Mouse (Mus musculus) liver, adult 2 months (tissue): ENCODE data around the gene Scap. TPM values are rescaled to one million over a fixed set of nuclear protein-coding genes. Genes with fewer than 3 reads are reported as not detected.

Source experiments
- DNase-seq: peaks from one replicate; pipeline ENCODE4 v3.0.0-alpha.2; 2011; ENCODE audit warnings: low read depth, low spot score; ENCODE audit errors: extremely low read depth
- H3K27ac ChIP-seq: fragments of 200-500 bp; replicated peaks from 2 replicates; pipeline ENCODE4 v1.5.1; 2012; ENCODE audit warnings: low read depth, mild to moderate bottlenecking, control low read depth, inconsistent platforms, low read length; ENCODE audit not compliant: insufficient read depth
- H3K27me3 ChIP-seq: fragments of 200-500 bp; 2 replicates; pipeline ENCODE4 v1.6.1; 2012; ENCODE audit warnings: mild to moderate bottlenecking, moderate library complexity, low read length, inconsistent platforms; ENCODE audit not compliant: control insufficient read depth, insufficient read depth
- H3K36me3 ChIP-seq: fragments of 200-500 bp; 2 replicates; pipeline ENCODE4 v1.6.1; 2012; ENCODE audit warnings: low read length, inconsistent platforms; ENCODE audit not compliant: control insufficient read depth, insufficient read depth
- H3K4me1 ChIP-seq: fragments of 200-500 bp; 2 replicates; pipeline ENCODE4 v1.6.1; 2011; ENCODE audit warnings: low read length; ENCODE audit not compliant: control insufficient read depth, insufficient read depth
- H3K4me3 ChIP-seq: fragments of 200-500 bp; 2 replicates; pipeline ENCODE4 v1.5.1; 2011; ENCODE audit warnings: low read depth, mild to moderate bottlenecking, control low read depth, low read length, moderate library complexity; ENCODE audit not compliant: insufficient read depth
- H3K79me2 ChIP-seq: fragments of 200-500 bp; 2 replicates; pipeline ENCODE4 v1.6.1; 2012; ENCODE audit warnings: inconsistent platforms, mild to moderate bottlenecking, low read length, moderate library complexity; ENCODE audit not compliant: control insufficient read depth, insufficient read depth
- H3K9ac ChIP-seq: fragments of 200-500 bp; 2 replicates; pipeline ENCODE4 v1.6.1; 2012; ENCODE audit warnings: low read depth, mild to moderate bottlenecking, control low read depth, inconsistent platforms, low read length
- CTCF ChIP-seq: fragments of 200-500 bp; IDR thresholded peaks from 2 replicates; pipeline ENCODE4 v1.5.1; 2011; ENCODE audit warnings: low read depth, low read length, control low read depth
- POLR2A ChIP-seq: fragments of 200-500 bp; IDR thresholded peaks from 2 replicates; pipeline ENCODE4 v1.6.1; 2011; ENCODE audit warnings: low read length, control low read depth; ENCODE audit not compliant: insufficient read depth; ENCODE audit errors: extremely low read depth
- WGBS: fragments of 180-500 bp; shearing (Covaris S2); methylation state at CpG from one replicate; pipeline ENCODE4 v1.1.7; 2018; 5-methylcytosine and 5-hydroxymethylcytosine counted together
- polyA plus RNA-seq: library from polyadenylated mRNA; depleted of rRNA; stranded (reverse); fragments of >200 nt; gene quantifications from 2 replicates; pipeline ENCODE4 v1.2.3, GENCODE M21; 2012
- total RNA-seq: library from RNA; depleted of rRNA; stranded (reverse); fragments of >200 nt; gene quantifications from 2 replicates; pipeline ENCODE4 v1.2.3, GENCODE M21; 2014

Gene Scap
- total and polyA plus RNA-seq, 2 experiments = 51.8 to 72.9 TPM

DNA sequence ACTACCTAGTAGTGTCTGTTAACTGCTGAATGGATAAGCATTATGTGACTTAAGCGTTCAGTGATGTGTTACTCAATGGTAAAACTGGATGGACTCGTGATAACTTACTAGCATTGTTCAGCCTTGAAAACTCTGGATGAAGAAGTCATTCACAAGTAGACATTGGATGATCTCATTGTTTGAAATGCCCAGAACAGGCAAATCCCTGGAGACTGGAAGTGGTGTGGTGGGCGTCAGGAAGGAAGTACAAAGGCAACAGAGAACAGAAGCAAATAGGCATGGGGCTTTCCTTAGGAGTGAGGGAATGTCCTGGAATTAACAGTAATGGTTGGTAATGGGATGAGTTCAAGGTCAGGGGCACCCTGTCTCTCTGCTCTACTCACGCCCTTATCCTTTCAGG, 15.8 kb downstream of the Scap start:
- 59% methylated on average over 4 of the region's 4 CpGs for WGBS
- no peaks in the 10 kb centered on the region for H3K27me3 ChIP-seq
- no peak for DNase-seq
- H3K4me3 ChIP-seq = no peak overlapping the region
- H3K36me3 ChIP-seq = peaks cover 4% of the 10 kb centered on the region
- TF ChIP-seq CTCF (no peak), POLR2A (no peak)
- H3K27ac ChIP-seq = peak overlapping the region; percentile 96
- H3K4me1 ChIP-seq = peaks cover 29% of the 10 kb centered on the region
- H3K79me2 ChIP-seq = peaks cover 42% of the 10 kb centered on the region
- peak overlapping the region; percentile 4; the same call in 1 of the 2 replicates for H3K9ac ChIP-seq

DNA sequence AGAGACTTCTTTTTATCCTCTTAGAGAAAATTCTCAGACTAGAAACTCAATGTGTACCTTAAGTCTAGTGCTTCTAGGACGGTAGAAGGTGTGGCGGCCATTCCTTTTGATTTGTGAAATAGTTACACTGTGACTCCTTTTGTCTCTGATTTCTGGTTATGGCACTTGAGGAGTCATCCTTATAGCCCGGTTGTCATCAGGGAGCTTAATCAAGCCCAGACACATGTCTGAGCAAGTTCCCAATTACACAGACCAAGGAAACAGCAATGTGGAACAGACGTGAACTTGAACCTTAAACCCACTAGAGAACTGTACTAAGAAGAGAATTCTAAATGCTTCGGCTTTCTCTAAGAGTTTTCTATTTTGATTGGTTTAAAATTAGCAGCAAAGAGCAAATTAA, 17.1 kb downstream of the Scap start:
- peaks cover 20% of the 10 kb centered on the region for H3K4me1 ChIP-seq
- H3K79me2 ChIP-seq = peaks cover 39% of the 10 kb centered on the region
- TF ChIP-seq POLR2A (no peak), CTCF (no peak)
- no peak for DNase-seq
- no peak overlapping the region for H3K4me3 ChIP-seq
- peak overlapping the region; percentile 96 for H3K27ac ChIP-seq
- 71% methylated on average over 5 of the region's 5 CpGs for WGBS
- no peaks in the 10 kb centered on the region for H3K27me3 ChIP-seq
- no peak overlapping the region for H3K9ac ChIP-seq
- H3K36me3 ChIP-seq = peaks cover 7% of the 10 kb centered on the region

- Histone ChIP-seq H3K27ac (peak overlapping the region; percentile 96), H3K27me3 (no peaks in the 10 kb centered on the region), H3K36me3 (peaks cover 9% of the 10 kb centered on the region), H3K4me3 (no peak overlapping the region), H3K4me1 (peaks cover 17% of the 10 kb centered on the region), H3K9ac (peak overlapping the region; percentile 51), H3K79me2 (peaks cover 39% of the 10 kb centered on the region)
- WGBS = 32% methylated on average over 5 of the region's 5 CpGs
- TF ChIP-seq POLR2A (no peak), CTCF (no peak)
- peak; percentile 87 for DNase-seq
These were observed 17.5 kb downstream of the Scap start for GRCm38 (mm10) chr9:110350612-110351011.

DNA sequence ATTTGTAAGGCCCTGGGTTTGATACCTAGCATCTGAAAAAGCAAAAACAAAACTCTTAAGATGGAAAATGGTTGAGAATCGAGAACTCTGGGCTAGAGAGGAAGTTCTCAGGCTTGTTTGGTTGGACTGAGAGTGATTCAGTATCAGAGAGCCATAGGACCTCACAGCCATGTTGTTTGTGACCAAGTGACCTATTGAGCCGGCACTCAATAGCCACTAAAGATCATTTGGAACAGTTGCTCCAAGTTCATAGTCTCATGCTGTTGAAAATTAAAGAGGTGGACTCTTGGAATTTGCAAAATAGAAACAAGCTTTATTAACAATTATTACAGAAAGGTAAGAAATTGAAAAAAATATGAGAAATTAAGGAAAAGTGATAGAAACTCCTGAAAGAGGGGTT, 18.3 kb downstream of the Scap start:
- peaks cover 20% of the 10 kb centered on the region for H3K4me1 ChIP-seq
- peak overlapping the region; percentile 96 for H3K27ac ChIP-seq
- H3K79me2 ChIP-seq = peaks cover 35% of the 10 kb centered on the region
- DNase-seq = peak; percentile 89
- no peak overlapping the region for H3K4me3 ChIP-seq
- H3K27me3 ChIP-seq = no peaks in the 10 kb centered on the region
- peaks cover 12% of the 10 kb centered on the region for H3K36me3 ChIP-seq
- 23% methylated on average over 2 of the region's 2 CpGs for WGBS
- no peak for TF ChIP-seq CTCF
- TF ChIP-seq POLR2A = no peak
- no peak overlapping the region; the same call in 1 of the 2 replicates for H3K9ac ChIP-seq

GRCm38 (mm10) chr9:110351932-110352632, 19.0 kb downstream of the Scap start:
- peaks cover 30% of the 10 kb centered on the region for H3K79me2 ChIP-seq
- H3K4me3 ChIP-seq = no peak overlapping the region
- peak overlapping the region; percentile 19; the same call in 1 of the 2 replicates for H3K9ac ChIP-seq
- peaks cover 20% of the 10 kb centered on the region for H3K4me1 ChIP-seq
- peaks cover 16% of the 10 kb centered on the region for H3K36me3 ChIP-seq
- DNase-seq = no peak
- H3K27me3 ChIP-seq = no peaks in the 10 kb centered on the region
- peak overlapping the region; percentile 84 for H3K27ac ChIP-seq
- WGBS = 70% methylated on average over 8 of the region's 8 CpGs
- TF ChIP-seq CTCF = no peak
- TF ChIP-seq POLR2A = no peak

GRCm38 (mm10) chr9:110358341-110358740, 25.3 kb downstream of the Scap start:
- peaks cover 16% of the 10 kb centered on the region; the same call in 1 of the 2 replicates for H3K36me3 ChIP-seq
- 32% methylated on average over 2 of the region's 2 CpGs for WGBS
- TF ChIP-seq POLR2A (no peak), CTCF (no peak)
- H3K4me3 ChIP-seq = no peak overlapping the region
- no peak overlapping the region for H3K9ac ChIP-seq
- H3K79me2 ChIP-seq = peaks cover 2% of the 10 kb centered on the region; the same call in 1 of the 2 replicates
- peak overlapping the region; percentile 90 for H3K27ac ChIP-seq
- peak; percentile 90 for DNase-seq
- no peaks in the 10 kb centered on the region for H3K27me3 ChIP-seq
- H3K4me1 ChIP-seq = peaks cover 26% of the 10 kb centered on the region
